11 mouse cellular contexts compared by ENCODE assay signal in the genomic region with DNA sequence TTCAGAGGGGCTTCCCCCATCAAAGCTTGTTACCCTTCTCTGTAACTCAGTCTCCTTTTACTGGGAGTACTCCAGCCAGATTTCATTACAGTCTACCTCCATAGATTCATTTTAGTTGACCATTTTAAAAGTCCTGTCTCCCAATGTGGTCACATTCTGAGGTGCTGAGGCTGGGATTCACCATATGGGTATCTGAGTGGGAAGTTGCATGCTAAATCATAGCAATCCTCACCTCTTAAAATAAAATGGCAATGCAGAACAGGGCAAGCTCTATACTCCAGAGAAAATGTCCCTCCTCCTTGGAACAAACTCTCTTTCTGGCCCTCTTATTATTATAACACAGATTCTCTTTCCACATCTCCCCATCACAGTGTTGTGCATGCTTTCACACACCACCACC.
"Had no signal": no experiment of that assay in that cellular context is flagged by ENCODE, and none has a peak within 500 bp of the region (broad histone marks: within the 10 kb centered on the region; RNA-seq: fewer than 3 reads in every experiment).

No protein-coding gene starts in this region.

- DNase-seq: retina, postnatal 1 day; right cerebral cortex, postnatal 14 days; right cerebral cortex, postnatal 25 days; right cerebral cortex, postnatal 4 days; spleen, adult 18-20 months; thymus, adult 18-20 months; thymus, adult 2 months; thymus, postnatal 14 days; thymus, postnatal 25 days; thymus, postnatal 36 days; thymus, postnatal 4 days had no signal
